Mouse (Mus musculus) neural tube, postnatal 0 days (tissue): ENCODE data around the gene Fgf10. TPM values are rescaled to one million over a fixed set of nuclear protein-coding genes. Genes with fewer than 3 reads are reported as not detected.

Experiments
- polyA plus RNA-seq: library from polyadenylated mRNA; unstranded; fragments of >200 nt; fragmentation: Nextera tagmentation; extraction: Ambion mirVana; gene quantifications from 2 replicates; pipeline ENCODE4 v1.2.1, GENCODE M21; 2015

Fgf10 gene
- 2.7 and 2.9 TPM in 2 replicates for polyA plus RNA-seq

DNA sequence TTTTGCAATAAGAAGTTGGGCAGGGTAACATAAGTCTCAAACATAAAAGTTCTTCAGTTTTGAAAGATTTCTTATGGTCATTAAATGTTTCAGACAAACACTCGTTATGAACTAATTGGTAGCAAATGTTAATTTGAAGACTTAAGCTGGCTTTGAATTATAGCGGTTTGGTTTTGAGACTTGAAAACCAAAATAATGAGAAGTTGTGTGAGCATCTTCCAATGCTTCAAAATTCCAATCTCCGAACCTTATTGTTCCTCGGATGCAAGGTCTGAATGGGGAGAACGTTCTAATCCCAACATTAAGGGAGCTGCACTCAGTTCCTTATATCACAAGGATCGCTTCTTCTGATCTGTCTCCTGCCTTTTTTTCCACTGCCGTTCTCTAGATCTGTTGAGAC, at the start of gene Fgf10:
TSS of gene Fgf10 (plus strand) at position 301 of the 400 bp plus-strand sequence.

